Mouse (Mus musculus) gastrocnemius, postnatal 14 days (tissue): ENCODE measurements at regions not wholly inside any gene's neighbourhood (a gene's known extent, or its start where the extent isn't known, plus 50 kb on each side); places are given as distances from the start of the nearest gene placed in this dataset.

Source experiments
- DNase-seq: peaks from one replicate; pipeline ENCODE4 v3.0.0; 2021; ENCODE audit warnings: mixed read lengths
- intact Hi-C: fragments of 180-260 bp; cut with DNase I; formaldehyde crosslinking; loops from one replicate; pipeline ENCODE4 v1.15.1; 2025; ENCODE audit warnings: low total_unique reads

DNA sequence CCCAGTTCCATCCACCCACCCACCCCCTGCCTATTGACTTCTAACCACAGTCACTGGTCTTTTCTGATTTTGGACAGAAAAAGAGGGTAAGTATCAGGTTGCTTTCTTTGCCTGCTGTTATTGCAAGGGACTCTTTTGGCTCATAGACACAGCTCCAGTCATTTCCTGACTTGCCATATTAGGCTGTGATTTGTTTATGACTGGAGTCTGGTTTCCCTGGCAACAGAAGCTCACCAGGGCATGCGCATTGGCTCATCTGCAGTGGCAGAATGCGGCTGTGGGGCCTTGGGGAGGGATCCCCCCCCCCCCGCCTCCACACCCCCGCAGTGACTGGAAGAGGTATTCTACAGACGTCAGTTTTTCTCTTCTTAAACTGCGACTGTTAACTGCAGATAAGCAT is 65.9 kb downstream of the Cdr1 start:
- intact Hi-C loops: no loop called here
- DNase-seq: peak; percentile 4

DNA sequence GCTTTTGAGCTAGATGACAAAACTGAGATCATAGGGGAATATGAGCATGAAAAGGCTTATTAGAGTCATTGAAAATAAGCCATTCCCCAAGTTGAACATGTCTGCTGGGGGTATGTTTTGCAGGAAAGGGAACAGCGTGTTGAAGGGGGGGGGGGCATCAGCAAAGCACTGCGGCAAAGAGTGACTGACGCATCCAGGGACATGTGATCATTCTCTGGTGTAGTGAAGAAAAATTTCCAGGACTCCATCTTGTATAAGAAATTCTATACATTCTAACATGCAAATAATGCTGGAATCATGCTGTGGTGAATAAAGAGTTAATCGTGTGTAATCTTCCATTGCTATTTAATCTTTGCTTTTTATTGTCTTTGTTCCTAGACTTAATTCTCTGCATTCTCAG is 68.0 kb downstream of the Cdr1 start:
- intact Hi-C loops: no loop called here
- DNase-seq: no peak

DNA sequence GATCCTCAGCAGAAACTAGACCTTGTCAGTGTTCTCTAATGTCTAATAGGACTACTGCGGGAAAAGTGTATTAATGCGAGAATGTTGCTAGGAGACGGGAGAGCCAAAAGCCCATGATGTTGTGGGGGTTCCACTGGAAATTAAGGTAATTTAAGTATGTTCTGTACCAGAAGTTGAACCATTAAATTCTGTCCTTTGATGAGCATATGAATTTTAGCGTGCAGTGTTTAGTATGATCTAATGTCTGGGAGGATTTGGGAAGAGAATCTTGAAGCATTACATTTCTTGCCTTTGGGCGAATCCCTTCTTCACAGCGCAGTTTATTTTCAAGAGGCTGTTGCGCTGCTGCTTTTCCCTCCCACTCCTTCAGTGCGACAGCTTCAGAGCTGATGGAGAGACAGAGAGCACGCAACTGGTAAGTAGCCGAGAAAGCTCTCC is 69.3 kb downstream of the Cdr1 start:
- DNase-seq: no peak
- intact Hi-C loops: no loop called here
